Mouse (Mus musculus) mouse trophoblast stem cell (cell line): ENCODE results near the gene S100a3.

ENCODE experiments used
- in situ Hi-C, 2 experiments: fragments of 300-500 bp; cut with MseI, MboI; formaldehyde crosslinking; loops; 2 replicates in 1 of 2; 3 replicates in 1 of 2; pipeline ENCODE4 v1.15.1; 2025

The S100a3 gene

DNA sequence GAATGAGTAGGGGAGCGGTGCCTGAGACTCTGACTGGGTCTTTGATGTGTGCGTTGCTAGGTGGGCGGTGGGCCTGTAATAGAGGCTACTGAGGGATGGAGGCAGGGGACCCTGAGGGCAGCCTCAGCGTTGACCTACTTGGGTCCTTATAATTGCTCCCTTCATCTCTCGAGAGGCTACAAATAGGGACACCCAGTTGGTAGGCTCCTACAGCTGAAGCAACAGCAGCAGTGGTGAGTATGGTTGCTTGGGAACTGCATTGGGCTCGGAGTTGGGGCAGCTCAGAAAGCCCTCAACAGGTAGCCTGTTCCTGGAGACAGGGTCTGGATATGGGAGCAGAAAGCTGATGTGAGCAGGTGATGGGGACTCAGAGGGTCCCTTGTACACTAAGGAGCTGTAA is 39.7 kb downstream of the S100a3 start:
- in situ Hi-C loops = no loop called here

DNA sequence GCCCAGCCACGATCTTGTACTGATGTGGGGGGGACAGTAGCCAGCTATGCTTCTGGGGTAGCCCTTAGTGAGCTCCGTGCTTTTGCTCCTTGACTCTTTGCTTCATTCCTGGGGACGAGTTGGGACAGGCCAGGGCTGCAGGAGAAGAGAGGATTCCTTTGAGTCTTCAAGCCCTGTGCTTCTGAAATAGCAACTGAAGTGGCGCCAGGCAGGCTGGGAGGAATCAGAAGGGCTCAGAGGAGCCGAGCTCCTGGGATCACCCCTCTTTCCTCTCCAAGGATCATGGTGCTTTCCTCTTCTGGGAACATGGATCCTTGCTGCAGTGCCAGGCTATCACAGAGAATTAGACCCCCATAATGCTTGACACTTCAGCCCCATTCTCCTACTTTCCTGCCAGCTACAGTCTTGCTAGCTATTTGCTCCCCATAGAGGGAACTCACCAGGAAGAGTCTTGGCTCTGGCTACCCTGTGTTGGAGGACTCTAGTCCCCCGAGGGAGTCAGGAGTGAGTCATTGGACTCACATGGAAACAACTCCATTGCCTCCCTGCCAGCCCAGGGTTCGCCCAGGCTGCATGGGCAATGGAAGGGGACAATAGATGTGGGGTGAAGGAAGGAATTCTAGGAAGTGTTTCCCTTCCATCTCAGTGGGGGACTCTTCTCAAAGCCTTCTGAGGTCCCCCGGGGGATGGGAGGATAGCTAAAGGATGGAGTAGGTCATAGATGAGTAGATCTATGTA is 40.2 kb downstream of the S100a3 start:
- in situ Hi-C loops = no loop called here

DNA sequence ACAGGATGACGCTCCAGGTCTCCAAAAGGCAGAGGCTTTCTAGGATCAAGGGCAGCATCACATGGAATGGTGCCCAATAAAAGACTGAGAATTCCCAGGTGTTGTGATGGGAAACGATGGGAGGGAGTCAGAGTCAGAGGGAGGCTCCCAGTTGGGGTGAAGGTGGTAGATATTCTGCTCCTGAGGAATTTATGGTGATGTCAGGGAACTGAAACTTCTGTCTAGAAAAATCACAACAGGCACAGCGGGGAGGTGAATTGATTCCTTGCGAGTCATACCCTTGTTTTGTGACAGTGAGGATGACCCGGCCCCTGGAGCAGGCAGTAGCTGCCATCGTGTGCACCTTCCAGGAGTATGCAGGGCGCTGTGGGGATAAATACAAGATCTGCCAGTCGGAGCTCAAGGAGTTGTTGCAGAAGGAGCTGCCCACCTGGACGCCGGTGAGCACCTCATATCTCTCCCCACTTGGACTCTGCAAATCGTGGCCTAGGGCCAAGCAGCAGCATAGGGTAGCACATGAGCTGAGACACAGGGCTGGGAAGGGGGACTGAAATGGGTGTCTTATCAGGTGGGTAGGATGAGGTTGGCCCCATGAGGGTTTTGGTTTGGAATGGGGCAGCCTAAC is 41.2 kb downstream of the S100a3 start, which contains the start of gene Gm42674:
TSS of gene Gm42674 (plus strand) at position 419 of the 625 bp plus-strand sequence.
- in situ Hi-C loops = no loop called here

DNA sequence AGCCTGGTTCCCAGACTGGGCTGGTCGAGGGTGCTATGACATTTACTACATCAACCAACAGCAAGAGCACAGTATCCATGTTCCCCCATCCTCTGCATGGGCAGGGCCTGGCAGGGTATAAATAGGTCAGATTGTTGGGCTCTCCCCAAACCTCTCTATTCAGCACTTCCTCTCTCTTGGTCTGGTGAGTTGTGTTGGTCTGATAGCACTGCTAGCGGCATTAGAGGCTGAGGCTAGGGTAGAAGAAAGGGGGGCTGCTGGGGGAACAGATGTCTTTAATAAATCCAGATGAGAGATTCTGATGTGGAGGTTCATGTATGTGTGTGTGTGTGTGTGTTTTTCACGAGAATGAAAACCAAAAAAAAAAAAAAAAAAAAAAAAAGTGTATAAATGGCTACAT is 43.2 kb downstream of the S100a3 start, which contains the start of gene S100a4:
TSS of gene S100a4 (plus strand) at position 149 of the 400 bp plus-strand sequence.
- in situ Hi-C loops = no loop called here

DNA sequence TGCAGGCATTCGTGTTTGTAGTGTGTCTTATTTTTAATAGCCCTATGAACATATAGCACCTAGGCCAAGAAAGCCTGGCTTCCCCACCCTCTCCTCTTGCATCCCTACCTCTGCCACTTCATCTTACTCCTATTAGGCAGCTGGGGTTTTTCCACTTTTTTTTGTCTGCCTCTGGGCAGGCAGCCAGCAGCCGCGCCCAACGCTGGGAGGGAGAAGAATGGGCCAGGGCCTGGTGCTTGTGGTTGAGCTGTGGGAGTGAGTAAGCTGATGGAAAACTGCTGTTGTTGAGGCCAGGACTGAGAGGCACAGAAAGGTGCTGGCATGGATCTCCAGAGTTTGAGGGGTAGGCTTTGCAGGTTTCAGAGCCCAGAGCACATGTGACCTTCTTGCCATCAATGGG is 44.0 kb downstream of the S100a3 start:
- in situ Hi-C loops = no loop called here

DNA sequence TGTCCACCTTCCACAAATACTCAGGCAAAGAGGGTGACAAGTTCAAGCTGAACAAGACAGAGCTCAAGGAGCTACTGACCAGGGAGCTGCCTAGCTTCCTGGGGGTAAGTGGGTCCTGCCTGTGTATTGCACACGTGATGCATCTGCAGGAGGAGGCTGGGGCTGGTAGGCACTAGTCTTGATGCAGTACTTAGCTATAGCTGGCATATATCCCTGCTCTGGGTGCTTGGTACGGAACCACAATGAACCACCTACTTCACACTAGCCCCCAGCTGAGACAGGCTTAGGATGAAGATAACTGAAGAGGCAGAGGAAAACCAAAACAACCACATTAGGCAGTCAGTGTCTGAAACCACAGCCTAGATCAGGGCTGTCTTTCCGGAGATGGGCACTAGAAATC is 44.7 kb downstream of the S100a3 start:
- in situ Hi-C loops = no loop called here

DNA sequence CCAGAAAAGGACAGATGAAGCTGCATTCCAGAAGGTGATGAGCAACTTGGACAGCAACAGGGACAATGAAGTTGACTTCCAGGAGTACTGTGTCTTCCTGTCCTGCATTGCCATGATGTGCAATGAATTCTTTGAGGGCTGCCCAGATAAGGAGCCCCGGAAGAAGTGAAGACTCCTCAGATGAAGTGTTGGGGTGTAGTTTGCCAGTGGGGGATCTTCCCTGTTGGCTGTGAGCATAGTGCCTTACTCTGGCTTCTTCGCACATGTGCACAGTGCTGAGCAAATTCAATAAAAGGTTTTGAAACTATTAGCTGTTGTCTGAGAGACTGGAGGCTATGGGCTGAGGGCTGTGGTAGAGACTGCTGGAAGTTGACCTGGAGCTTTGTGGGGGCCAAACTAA is 45.4 kb downstream of the S100a3 start:
- in situ Hi-C loops = no loop called here

DNA sequence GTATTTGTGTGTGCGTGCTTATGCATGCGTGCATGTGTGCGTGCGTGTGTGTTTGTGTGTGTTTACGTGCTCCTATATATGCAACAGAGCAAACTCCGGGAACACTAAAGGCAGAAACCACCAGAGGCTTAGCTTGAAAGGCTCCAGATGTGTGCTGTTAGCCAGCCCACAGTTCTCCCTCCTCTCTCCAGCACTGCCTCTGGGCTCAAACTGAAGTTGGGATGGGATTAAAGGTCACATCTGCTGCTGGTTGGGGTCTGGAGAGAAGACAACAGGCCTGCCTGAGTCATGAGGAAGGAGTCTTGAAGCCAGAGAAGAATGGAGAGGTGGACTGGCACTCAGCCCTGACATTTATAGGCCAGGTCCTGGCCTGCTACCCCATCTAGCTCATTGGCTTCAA is 45.8 kb downstream of the S100a3 start:
- in situ Hi-C loops = no loop called here

DNA sequence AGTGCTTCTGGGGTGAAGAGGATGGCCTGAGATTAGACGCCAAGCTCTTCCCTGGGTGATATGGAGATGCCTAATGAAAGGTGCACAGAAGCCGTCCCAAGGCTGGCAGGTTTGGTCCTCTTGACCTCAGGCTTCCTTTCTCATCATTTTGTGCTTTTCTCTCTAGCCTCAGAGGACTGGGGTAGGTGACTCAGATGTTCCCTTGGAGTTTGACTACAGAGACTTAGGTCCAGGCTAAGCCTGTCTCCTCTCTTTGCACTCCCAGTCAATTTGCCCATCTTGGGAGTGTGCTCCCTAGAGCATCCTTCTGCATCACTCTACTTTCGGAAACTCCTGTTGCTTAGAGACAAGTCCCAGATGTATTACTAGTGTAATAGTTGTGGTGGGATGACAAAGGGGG is 47.0 kb downstream of the S100a3 start:
- in situ Hi-C loops = no loop called here

DNA sequence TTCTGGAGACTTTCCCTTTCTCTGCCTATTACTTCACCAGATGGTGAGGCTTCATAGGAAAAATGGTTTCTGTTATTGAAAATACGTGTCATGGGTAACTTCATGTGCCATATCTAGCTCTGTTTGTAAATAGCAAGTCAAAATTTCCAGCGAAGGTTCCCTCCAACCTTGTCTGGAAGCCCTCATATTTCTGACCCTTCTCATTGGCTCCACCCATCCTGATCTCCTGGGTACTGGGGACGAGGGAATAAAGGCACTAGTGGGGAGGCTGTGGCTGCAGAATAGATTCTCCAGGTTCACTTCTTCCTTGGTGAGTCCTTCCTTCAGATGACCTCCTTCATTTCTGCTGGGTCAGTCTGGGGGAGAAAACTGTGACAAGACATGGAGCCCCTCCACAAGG is 47.8 kb downstream of the S100a3 start, which contains the start of gene S100a5:
TSS of gene S100a5 (plus strand) at position 301 of the 400 bp plus-strand sequence.
- in situ Hi-C loops = no loop called here

DNA sequence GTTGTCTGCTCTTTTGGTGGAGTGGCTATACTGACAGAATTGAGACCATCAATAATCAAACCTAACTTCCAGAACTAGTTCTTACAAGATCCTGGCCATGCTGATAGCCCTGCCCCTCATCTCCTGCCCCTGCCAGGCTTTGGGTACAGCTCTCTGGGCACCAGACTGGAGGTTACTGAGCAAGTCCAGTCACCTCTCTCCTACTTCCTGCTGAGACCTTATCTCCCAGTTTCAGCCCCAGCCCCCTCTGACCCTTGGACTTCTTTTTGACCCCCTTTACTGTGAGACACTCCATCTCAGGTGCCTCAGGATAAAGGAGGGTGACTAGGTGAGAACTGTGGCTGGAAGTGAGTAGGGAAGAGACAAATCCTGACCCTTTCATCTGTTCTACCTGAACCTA is 48.7 kb downstream of the S100a3 start:
- in situ Hi-C loops = no loop called here

DNA sequence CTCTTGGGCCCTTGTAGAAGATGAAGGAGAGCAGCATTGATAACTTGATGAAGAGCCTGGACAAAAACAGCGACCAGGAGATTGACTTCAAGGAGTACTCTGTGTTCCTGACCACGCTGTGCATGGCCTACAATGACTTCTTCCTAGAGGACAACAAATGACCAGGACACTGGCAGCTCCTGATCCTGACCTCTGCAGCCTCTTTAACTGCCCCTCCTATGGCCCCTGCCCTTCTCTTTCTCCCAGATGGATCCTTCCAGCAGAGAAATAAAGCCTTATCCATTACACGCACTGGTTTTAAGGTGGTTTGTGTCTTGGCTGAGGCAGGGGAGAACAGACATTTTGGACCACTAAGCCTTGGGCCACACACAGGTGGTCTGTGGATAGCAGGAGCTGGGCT is 51.1 kb downstream of the S100a3 start:
- in situ Hi-C loops = no loop called here

DNA sequence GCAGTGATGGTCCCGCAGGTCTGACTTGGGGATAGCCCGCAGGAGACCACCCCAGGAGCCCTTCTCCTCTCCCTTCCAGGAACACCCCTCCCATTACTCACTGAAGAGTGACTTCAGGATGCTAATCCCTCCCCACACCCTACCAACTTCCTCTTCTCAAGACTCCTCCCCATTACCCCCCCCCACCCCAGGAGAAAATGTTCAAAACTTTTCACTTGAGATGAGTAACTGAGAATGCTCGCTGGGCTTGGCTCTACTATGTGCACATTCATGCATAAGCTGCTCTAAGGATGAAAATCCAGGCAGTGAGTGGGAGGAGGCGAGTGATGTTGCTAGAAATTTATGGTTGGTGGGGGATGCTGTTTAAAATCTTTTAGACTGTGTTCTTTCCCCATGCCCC is 51.7 kb downstream of the S100a3 start:
- in situ Hi-C loops = no loop called here

DNA sequence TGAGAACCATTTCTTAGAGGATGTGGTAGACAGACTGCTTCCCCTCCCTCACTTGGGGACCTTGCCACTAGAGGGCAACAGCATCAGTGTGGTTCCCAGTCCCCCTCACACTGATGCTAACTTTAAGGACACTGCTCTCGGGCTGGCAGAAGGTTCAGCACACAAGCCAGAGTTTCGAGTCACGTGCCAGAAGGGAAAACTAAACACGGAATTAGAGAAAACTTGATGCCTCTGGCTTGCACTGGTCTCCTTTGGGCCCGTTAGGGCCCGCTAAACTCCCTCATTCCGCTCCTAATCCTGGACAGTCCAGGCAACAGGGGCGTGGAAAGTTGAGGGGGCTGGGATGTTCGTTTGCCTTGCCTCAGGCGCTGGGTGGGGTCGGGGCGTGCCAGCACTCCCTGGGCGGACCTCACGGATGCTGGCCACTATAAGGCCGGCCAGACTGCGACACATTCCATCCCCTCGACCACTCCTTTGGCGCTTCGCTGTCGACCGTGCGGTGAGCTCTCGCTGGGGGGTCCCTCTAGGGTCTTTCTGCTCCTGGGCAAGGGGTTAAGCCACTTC is 52.4 kb downstream of the S100a3 start, which contains the start of gene S100a6:
TSS of gene S100a6 (plus strand) at position 155 of the 564 bp plus-strand sequence.
- in situ Hi-C loops = no loop called here

DNA sequence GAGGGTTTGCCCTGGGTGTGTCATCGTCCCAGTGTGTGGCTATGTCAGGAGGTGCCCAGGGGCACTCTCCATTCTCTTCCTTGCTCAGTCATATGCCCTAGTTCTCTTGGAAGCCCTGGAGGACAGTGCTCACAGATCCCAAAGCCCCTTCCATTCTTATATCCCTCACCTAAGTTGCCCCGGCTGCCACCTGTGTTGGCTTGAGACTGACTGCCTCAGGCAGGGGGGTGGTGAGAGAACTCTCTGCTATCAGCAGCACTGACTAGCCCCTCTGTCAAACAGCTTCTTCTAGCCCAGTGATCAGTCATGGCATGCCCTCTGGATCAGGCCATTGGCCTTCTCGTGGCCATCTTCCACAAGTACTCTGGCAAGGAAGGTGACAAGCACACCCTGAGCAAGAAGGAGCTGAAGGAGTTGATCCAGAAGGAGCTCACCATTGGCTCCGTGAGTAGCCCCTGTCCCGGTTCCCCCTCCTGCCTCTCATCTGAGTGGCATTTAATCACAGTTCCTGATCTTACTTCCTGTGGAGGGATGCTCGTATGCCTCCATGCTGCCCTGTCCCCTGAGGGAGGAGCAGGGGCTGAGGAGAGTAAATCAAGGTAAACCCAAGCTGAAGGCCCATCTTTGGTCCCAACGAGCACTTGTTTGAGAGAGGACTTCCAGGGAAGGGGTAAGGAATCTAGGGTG is 53.2 kb downstream of the S100a3 start:
- in situ Hi-C loops = no loop called here

DNA sequence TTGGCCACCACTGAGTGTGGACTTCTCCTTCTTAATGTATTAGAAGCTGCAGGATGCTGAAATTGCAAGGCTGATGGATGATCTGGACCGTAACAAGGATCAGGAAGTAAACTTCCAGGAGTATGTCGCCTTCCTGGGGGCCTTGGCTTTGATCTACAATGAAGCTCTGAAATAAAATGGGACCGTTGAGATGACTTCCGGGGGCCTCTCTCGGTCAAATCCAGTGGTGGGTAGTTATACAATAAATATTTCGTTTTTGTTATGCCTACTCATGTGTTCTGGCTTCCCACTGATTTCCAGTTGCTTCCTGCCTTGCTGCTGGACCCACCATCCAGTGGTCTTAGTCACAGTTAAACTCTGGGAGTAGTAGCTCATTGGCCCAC is 53.8 kb downstream of the S100a3 start:
- in situ Hi-C loops = no loop called here

DNA sequence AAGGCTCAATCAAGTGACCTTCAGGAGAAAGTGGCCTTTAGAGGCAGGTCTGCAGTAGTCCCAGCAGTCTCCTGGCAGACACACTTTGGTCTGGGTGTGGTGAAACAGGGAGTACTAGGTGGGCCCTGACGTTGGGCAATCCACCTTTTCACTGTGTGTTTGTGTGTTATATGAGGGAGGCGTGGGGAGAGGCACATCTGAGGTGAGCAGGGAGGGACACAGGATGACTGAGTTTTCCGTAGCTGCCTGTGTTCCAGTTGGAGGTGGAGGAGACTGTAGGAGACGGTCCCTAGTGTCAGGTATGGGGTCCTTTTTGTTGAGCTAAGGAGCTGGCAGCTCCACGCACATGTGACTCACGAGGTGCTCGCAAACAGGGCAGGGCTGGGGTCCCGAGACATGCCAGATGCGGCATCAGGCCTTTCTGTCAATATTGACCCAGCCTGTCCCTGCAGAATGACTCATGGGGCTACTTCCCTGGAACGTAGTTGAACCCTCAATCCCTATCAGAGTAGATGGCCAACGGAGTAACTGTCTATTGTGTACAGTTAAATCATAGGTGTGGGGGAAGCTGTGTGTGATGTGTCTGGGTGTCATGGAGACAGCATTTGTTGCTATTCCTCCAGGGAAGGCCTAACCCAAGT is 54.4 kb downstream of the S100a3 start:
- in situ Hi-C loops = loop anchor here in 1 of 2 experiments (5.0 kb wide), 1 partner anchor 32 kb away; no protein-coding TSS in a partner anchor

DNA sequence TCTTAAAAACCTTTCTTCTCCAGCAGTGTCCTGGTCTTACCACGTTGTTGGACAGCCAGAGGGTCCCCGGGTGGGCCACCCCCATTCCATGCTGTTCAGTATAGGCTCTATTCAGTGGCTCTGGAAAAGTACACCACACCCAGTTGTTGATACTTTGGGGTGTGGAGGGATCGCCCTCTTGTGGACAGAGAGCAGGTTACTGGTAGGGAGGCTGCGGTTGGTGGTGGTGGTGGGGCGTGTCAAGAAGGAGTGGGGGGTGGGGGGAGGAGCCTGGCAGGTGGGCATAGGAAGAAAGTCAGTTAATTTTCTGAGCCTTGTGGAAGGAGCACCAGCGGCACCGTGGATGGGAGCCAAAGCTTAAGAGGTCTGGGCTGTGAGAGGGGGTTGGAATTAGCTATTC is 55.0 kb downstream of the S100a3 start:
- in situ Hi-C loops = loop anchor here in 1 of 2 experiments (5.0 kb wide), 1 partner anchor 33 kb away; no protein-coding TSS in a partner anchor

DNA sequence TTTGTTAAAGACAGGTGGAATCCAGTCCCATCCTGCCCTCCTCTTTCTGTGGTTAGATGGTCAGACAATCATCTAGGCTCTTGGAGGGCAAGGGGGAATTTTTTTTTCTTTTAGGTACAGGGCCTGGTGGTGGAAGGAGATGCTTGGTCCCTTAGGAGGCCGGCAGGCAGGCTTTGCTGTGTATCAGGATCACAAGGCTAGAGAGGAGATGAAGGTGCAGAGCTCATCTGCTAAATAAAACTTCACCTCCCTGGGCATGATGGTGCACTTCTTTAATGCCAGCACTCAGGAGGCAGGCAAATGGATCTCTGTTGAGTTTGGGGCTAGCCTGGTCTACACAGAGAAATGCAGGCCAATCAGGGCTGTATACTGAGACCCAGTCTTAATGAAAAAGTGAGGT is 55.5 kb downstream of the S100a3 start:
- in situ Hi-C loops = loop anchor here in 1 of 2 experiments (5.0 kb wide), 1 partner anchor 34 kb away; no protein-coding TSS in a partner anchor

DNA sequence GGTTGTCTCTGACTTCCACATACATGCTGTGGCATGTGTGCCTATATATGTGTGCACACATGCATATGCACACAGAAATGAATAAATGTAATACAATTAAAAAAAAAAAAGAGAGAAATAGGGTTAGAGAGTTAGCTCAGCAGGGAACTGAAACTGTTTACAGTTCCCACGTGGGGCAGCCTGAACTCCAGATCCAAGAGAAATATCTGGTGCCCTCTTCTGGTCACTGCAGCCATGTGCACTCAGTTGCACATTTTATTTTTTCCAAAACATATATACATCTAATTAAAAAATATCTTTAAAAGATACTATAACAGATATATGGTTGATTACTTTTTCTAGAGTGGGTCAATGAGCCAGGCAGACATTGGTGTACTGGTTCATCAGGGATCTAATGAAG is 57.2 kb downstream of the S100a3 start:
- in situ Hi-C loops = loop anchor here in 1 of 2 experiments (5.0 kb wide), 1 partner anchor 35 kb away; no protein-coding TSS in a partner anchor

DNA sequence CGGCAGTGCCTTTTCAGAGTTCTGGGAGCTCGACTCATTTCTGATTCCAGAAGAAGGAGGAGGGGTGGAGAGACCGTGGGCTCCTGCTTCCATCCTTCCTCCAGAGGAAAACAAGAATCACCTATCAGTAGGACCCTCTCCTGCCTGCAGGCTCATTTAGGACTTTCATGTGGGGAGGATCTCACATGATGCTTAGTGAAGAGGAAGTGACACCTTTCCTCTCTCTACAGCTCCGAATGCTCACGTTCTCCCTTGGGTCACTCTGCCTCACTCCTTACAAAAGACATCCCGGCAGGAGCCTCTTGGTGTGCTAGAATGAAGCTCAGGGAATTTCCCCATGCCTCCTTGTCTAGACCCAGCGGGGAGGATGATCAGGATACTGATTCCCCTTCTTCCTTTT is 61.2 kb downstream of the S100a3 start:
- in situ Hi-C loops = loop anchor here in 1 of 2 experiments (10.0 kb wide), 1 partner anchor 107 kb away; the partner anchor contains the start of genes S100a1 and S100a13
